Comparison of ENCODE assay signal across 26 mouse cellular contexts in the genomic region with DNA sequence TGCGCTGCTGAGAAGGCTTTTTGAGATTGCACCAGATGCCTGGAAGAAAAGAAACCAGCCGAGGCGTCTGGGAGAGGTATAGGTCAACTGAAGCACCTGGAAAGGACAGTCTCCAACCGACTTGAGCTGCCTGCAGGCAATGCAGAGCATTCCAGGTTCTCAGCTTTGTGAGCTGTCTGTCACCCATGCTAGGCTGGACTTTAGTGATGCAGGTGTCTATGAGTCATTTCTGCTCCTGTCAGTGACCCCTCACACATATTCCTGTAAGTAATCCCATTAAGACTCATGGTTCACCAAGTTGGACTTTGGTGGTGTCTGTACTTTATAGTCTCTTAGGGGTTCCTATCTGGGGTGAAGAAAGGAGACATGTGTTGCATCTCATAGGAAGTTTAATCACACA. TPM values are rescaled to one million over a fixed set of nuclear protein-coding genes. Genes with fewer than 3 reads are reported as not detected.
DNase-seq lines count a peak whose midpoint lies in the region; ATAC-seq and TF ChIP-seq lines count a peak whose summit lies in the region.
"Had no signal": no experiment of that assay in that cellular context is flagged by ENCODE, and none has a peak within 500 bp of the region (broad histone marks: within the 10 kb centered on the region; RNA-seq: fewer than 3 reads in every experiment).

No protein-coding gene starts in this region.

- H3K4me2 ChIP-seq in midbrain, embryonic 11.5 days, result no peak overlapping the region
- H3K4me2 ChIP-seq in midbrain, embryonic 16.5 days (ENCODE audit: low read length), result no peak overlapping the region
- H3K4me2 ChIP-seq in intestine, embryonic 15.5 days (replicated peaks), result no peak overlapping the region
- no peak overlapping the region for H3K4me2 ChIP-seq in stomach, postnatal 0 days (replicated peaks; ENCODE audit: low read depth)
- H3K4me2 ChIP-seq: heart, embryonic 12.5 days; heart, embryonic 15.5 days; hindbrain, embryonic 13.5 days had no signal

- peak; percentile 40 for DNase-seq in kidney, adult 9 months
- DNase-seq in kidney, adult 18-20 months, result no peak
- peak; percentile 4 for DNase-seq in midbrain, embryonic 11.5 days (ENCODE audit: low spot score, missing footprints)
- no peak for DNase-seq in stomach, postnatal 0 days (ENCODE audit: low spot score)
- no peak for DNase-seq in cerebellum, postnatal 36 days
- DNase-seq: adrenal gland, adult 8-10 months; adrenal gland, postnatal 25 days; cerebellum, adult 11-12 months; cerebellum, adult 8-10 months; cerebellum, postnatal 10 days; forebrain, postnatal 0 days; gastrocnemius, adult 2 months; gastrocnemius, postnatal 14 days; heart, adult 18-20 months; heart, postnatal 10 days; heart, postnatal 36 days had no signal

- no peaks in the 10 kb centered on the region for H3K9me3 ChIP-seq in midbrain, embryonic 11.5 days (ENCODE audit: control insufficient read depth, low read length)
- H3K9me3 ChIP-seq in midbrain, embryonic 16.5 days (replicated peaks; ENCODE audit: control insufficient read depth, low read length, poor library complexity, severe bottlenecking), result no peaks in the 10 kb centered on the region
- no peaks in the 10 kb centered on the region for H3K9me3 ChIP-seq in intestine, embryonic 15.5 days
- no peaks in the 10 kb centered on the region for H3K9me3 ChIP-seq in stomach, postnatal 0 days (ENCODE audit: control insufficient read depth, low read length)
- H3K9me3 ChIP-seq: heart, embryonic 12.5 days; heart, embryonic 15.5 days; hindbrain, embryonic 10.5 days; hindbrain, embryonic 13.5 days had no signal

- H3K27ac ChIP-seq in midbrain, embryonic 11.5 days (ENCODE audit: low read depth, low read length), result no peak overlapping the region
- H3K27ac ChIP-seq in midbrain, embryonic 16.5 days (ENCODE audit: low read length), result no peak overlapping the region
- no peak overlapping the region for H3K27ac ChIP-seq in intestine, embryonic 15.5 days
- no peak overlapping the region for H3K27ac ChIP-seq in stomach, postnatal 0 days (replicated peaks)
- H3K27ac ChIP-seq: gastrocnemius, adult 2 months; heart, embryonic 15.5 days; hindbrain, embryonic 10.5 days; hindbrain, embryonic 13.5 days had no signal

- no peaks in the 10 kb centered on the region for H3K27me3 ChIP-seq in midbrain, embryonic 11.5 days (ENCODE audit: control insufficient read depth, insufficient read depth, low read length)
- H3K27me3 ChIP-seq in midbrain, embryonic 16.5 days (ENCODE audit: control insufficient read depth, insufficient read depth, low read depth, low read length), result no peaks in the 10 kb centered on the region
- H3K27me3 ChIP-seq in intestine, embryonic 15.5 days (replicated peaks), result no peaks in the 10 kb centered on the region
- H3K27me3 ChIP-seq in stomach, postnatal 0 days (ENCODE audit: control insufficient read depth, insufficient read depth, low read length), result no peaks in the 10 kb centered on the region
- H3K27me3 ChIP-seq: heart, embryonic 12.5 days; heart, embryonic 15.5 days had no signal

- no peak overlapping the region for H3K4me3 ChIP-seq in midbrain, embryonic 11.5 days (ENCODE audit: low read depth, low read length)
- no peak overlapping the region for H3K4me3 ChIP-seq in midbrain, embryonic 16.5 days (ENCODE audit: low read depth, low read length)
- no peak overlapping the region for H3K4me3 ChIP-seq in intestine, embryonic 15.5 days (replicated peaks)
- H3K4me3 ChIP-seq in stomach, postnatal 0 days (ENCODE audit: low read depth, low read length), result no peak overlapping the region
- H3K4me3 ChIP-seq: gastrocnemius, adult 2 months; heart, embryonic 12.5 days; heart, embryonic 15.5 days; hindbrain, embryonic 10.5 days; hindbrain, embryonic 13.5 days had no signal

- H3K4me1 ChIP-seq in midbrain, embryonic 11.5 days (ENCODE audit: control insufficient read depth, insufficient read depth, low read length), result no peaks in the 10 kb centered on the region
- H3K4me1 ChIP-seq in midbrain, embryonic 16.5 days (ENCODE audit: control insufficient read depth, insufficient read depth, low read length), result no peaks in the 10 kb centered on the region
- 0 out of 2 replicates have a peak, but pooled peaks cover 7% of the 10 kb centered on the region for H3K4me1 ChIP-seq in intestine, embryonic 15.5 days (replicated peaks)
- H3K4me1 ChIP-seq in stomach, postnatal 0 days (replicated peaks; ENCODE audit: control insufficient read depth, insufficient read depth), result no peaks in the 10 kb centered on the region
- H3K4me1 ChIP-seq: heart, embryonic 15.5 days; hindbrain, embryonic 13.5 days had no signal

- no peak for ATAC-seq in midbrain, embryonic 11.5 days (ENCODE audit: low FRiP score)
- ATAC-seq in midbrain, embryonic 16.5 days, result no peak
- ATAC-seq in intestine, embryonic 15.5 days, result peak; percentile 49
- peak; percentile 38; the same call in 1 of the 2 replicates for ATAC-seq in stomach, postnatal 0 days (ENCODE audit: low FRiP score, low TSS enrichment)
- no peak for ATAC-seq in megakaryocyte-erythroid progenitor cell, adult 5-6 weeks (replicated peaks; ENCODE audit: low FRiP score, low TSS enrichment, poor library complexity, severe bottlenecking)
- ATAC-seq: activated CD4-positive, CD25-positive, alpha-beta regulatory T cell, adult 4 months; forebrain, embryonic 14.5 days; forebrain, postnatal 0 days; hindbrain, embryonic 16.5 days had no signal

- TF ChIP-seq EP300 in stomach, postnatal 0 days (optimal IDR thresholded peaks at IDR 0.05), result no peak

- no peaks in the 10 kb centered on the region for H3K36me3 ChIP-seq in midbrain, embryonic 11.5 days (ENCODE audit: control insufficient read depth, insufficient read depth, low read length)
- H3K36me3 ChIP-seq in midbrain, embryonic 16.5 days (ENCODE audit: control insufficient read depth, insufficient read depth, low read length), result no peaks in the 10 kb centered on the region
- no peaks in the 10 kb centered on the region for H3K36me3 ChIP-seq in intestine, embryonic 15.5 days
- H3K36me3 ChIP-seq in stomach, postnatal 0 days (ENCODE audit: control insufficient read depth, insufficient read depth, low read length), result no peaks in the 10 kb centered on the region
- H3K36me3 ChIP-seq: heart, embryonic 12.5 days; heart, embryonic 15.5 days; hindbrain, embryonic 10.5 days; hindbrain, embryonic 13.5 days had no signal

- WGBS in midbrain, embryonic 11.5 days, result 93% methylated on average over 4 of the region's 4 CpGs
- WGBS in midbrain, embryonic 16.5 days, result 94% methylated on average over 4 of the region's 4 CpGs
- 91% methylated on average over 4 of the region's 4 CpGs for WGBS in intestine, embryonic 15.5 days
- 83% methylated on average over 4 of the region's 4 CpGs for WGBS in stomach, postnatal 0 days

- H3K9ac ChIP-seq in midbrain, embryonic 11.5 days (ENCODE audit: low read length), result no peak overlapping the region
- no peak overlapping the region for H3K9ac ChIP-seq in midbrain, embryonic 16.5 days (ENCODE audit: low read depth, low read length)
- no peak overlapping the region for H3K9ac ChIP-seq in intestine, embryonic 15.5 days
- no peak overlapping the region for H3K9ac ChIP-seq in stomach, postnatal 0 days (ENCODE audit: low read length)
- H3K9ac ChIP-seq: forebrain, postnatal 0 days; heart, embryonic 12.5 days; heart, embryonic 15.5 days; hindbrain, embryonic 13.5 days had no signal

- TF ChIP-seq CTCF in stomach, postnatal 0 days (IDR thresholded peaks at IDR 0.05; ENCODE audit: low read depth), result no peak

RNA-seq across cellular contexts. Expression of gene Rbm47, which starts 31.4 kb away (rescaled TPM):
- polyA plus RNA-seq in midbrain, embryonic 11.5 days (2014; fragmentation: Nextera tagmentation; extraction: Ambion mirVana), result 1.2 and 2.1 TPM in 2 replicates
- polyA plus RNA-seq in midbrain, embryonic 16.5 days (2015; fragmentation: Nextera tagmentation; extraction: Ambion mirVana), result 1.9 and 3.3 TPM in 2 replicates
- 129 and 133 TPM in 2 replicates for polyA plus RNA-seq in intestine, embryonic 15.5 days (2015; fragmentation: Nextera tagmentation; extraction: Ambion mirVana)
- polyA plus RNA-seq in stomach, postnatal 0 days (2015; fragmentation: Nextera tagmentation; extraction: Ambion mirVana), result 70.7 and 73.2 TPM in 2 replicates
- total RNA-seq in megakaryocyte-erythroid progenitor cell, adult 5-6 weeks (2014; fragmentation: Nextera tagmentation), result 0.17 and 0.42 TPM in 2 replicates
- total RNA-seq in megakaryocyte-erythroid progenitor cell, adult 5-6 weeks (2017), result 0.61 TPM in 1 of 2 replicates, not detected in the other

Comparison
In these comparisons a context has a peak if more than half of its experiments do, and no peak if none do; other contexts are left out.
1. DNase-seq: peak in kidney, adult 9 months (single experiment) and midbrain, embryonic 11.5 days (single experiment); none in kidney, adult 18-20 months (single experiment), stomach, postnatal 0 days (single experiment) and cerebellum, postnatal 36 days (0 of 2).
2. ATAC-seq: peak in intestine, embryonic 15.5 days (single experiment) and stomach, postnatal 0 days (single experiment); none in midbrain, embryonic 11.5 days (single experiment), midbrain, embryonic 16.5 days (single experiment) and megakaryocyte-erythroid progenitor cell, adult 5-6 weeks (single experiment).
3. RNA of gene Rbm47, which starts 31.4 kb away (polyA plus RNA-seq): 129 to 133 TPM in intestine, embryonic 15.5 days and 70.7 to 73.2 TPM in stomach, postnatal 0 days; 1.2 to 2.1 TPM in midbrain, embryonic 11.5 days and 1.9 to 3.3 TPM in midbrain, embryonic 16.5 days; every median in the first group is over 10 times any median in the second.